Mouse (Mus musculus): ENCODE measurements around the gene Lhpp. TPM values are rescaled to one million over a fixed set of nuclear protein-coding genes. Genes with fewer than 3 reads are reported as not detected.

Lhpp gene
- polyA plus RNA-seq (2012): 6.1 and 7.9 TPM in 2 replicates

GRCm38 (mm10) chr7:132610468-132611318 is at the start of gene Lhpp:
Gene Lhpp (plus strand): TSS chr7:132610638.

GRCm38 (mm10) chr7:132576116-132576650 is 34.3 kb upstream of the Lhpp start, which contains the start of gene Oat:
Gene Oat (minus strand): TSS chr7:132576398.

GRCm38 (mm10) chr7:132599071-132599975 is 11.1 kb upstream of the Lhpp start, which contains the start of gene Nkx1-2:
Gene Nkx1-2 (minus strand): TSS chr7:132599637.

Other genes with a start within 250 kb of the Lhpp start
- 2.7 and 3.0 TPM in 2 replicates for gene Oat, start 34.2 kb upstream of the Lhpp start, polyA plus RNA-seq (2012)
- 0.08 and 0.11 TPM in 2 replicates for gene Nkx1-2, start 11.0 kb upstream of the Lhpp start, polyA plus RNA-seq (2012)
- 40.5 and 40.9 TPM in 2 replicates for gene Fam53b, start 203.2 kb downstream of the Lhpp start, polyA plus RNA-seq (2012)
- 13.8 and 16.4 TPM in 2 replicates for gene Eef1akmt2, start 242.0 kb downstream of the Lhpp start, polyA plus RNA-seq (2012)
- 4.4 and 4.6 TPM in 2 replicates for gene Abraxas2, start 248.6 kb downstream of the Lhpp start, polyA plus RNA-seq (2012)